Mouse (Mus musculus): ENCODE measurements around the gene Umad1.

The Umad1 gene

GRCm38 (mm10) chr6:8416802-8417569 lies 157.9 kb downstream of the Umad1 start:
- DNase-seq (ENCODE audit: low spot score in 2 of 2), result no peak

DNA sequence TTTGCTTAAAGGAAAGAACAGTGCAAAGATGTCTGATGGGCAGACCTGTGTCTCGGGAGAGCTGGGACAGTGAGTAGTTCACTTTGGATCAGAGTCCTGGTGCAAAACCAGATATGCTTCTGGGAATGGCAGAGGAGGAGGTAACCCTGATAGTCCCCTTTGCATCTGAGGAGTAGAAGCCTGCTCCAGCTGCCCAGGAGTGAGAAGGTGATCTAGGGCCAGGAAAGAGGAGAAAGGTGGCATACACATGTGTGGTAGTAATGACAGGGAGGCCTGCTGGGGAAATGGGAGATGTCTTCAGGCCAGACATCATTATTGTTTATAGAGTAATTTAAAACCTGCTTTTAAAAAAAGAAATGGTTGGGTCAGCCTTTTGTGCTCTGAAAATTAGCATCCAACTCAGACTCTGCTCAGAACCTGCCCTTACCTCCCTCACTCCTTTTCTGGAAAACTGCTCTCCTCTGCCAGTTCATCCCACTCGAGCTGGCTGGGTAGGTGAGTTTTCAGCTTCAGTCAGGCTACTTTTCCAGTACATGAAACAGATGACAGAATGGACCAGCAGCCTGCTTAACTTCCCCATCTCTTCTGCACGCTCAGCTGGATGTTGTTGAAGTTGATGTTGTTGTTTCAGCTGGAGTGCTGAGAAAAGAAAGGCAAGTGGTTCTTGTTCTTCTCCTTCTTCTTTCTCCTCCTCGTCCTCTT lies 160.5 kb downstream of the Umad1 start:
- DNase-seq (ENCODE audit: low spot score in 2 of 2), result no peak

DNA sequence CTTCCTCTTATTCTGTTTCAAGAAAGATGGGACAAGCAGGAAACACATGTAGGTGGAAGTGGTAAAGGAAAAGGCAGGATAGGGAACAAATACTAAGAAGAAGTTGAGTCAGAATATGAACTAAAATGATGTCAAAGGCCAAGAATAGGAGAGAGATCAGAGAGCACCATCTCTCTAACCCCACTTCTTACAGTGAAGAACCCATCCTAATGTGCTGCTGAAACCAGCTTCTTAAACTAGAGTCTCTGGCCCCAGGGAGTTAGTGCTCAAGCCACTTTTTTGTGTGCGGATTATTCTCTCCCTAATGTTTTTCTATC lies 161.1 kb downstream of the Umad1 start:
- DNase-seq (ENCODE audit: low spot score in 2 of 2), result no peak

DNA sequence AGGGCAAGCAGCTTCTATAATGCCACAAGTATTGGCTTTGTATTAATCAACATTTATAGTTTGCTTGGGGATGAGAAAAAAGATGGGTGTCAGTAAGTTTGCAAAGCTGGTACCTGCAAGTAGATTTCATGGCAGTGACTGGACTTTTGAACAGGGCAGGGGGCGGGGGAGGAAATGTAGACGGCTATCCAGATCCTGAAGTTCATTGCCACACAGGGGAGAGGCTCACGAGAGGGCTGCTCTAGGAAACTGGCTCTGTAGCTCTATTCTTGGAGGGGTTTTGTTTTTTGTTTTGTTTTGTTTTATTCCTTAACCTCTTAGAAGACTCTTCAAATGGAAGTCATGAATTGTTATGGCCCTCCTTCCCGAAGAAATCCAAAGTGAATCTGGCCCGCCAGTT lies 162.3 kb downstream of the Umad1 start:
- no peak for DNase-seq (ENCODE audit: low spot score in 2 of 2)

DNA sequence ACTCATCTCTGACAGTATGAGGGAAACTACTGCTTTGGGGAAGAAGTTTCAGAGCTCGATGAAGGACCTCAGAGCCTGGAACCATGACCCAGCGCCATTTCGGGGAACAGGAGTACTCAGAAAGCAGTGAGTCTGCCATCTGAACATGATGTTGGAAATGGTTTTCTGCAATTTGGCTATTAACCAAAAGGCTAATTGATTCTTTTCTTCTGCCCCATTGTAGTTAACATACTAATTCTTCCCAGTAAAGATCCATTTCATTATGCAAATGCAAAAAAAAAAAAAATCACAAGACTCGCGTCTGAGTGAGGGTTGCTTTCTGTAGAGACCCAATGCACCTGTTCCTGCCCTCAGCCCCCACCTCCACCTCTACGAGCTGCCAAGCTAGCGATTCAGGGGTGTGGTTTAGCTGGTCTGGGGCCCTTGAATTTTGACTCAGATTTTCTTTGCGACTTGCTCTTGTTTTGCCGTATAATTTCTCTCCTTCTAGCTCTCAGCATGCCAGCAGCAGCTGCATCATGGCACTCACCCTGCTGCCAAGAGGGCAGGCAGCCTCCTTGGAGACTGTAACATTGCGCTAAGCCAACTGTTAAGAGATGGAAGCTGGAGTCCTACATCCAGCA lies 163.0 kb downstream of the Umad1 start:
- no peak for DNase-seq (ENCODE audit: low spot score in 2 of 2)

DNA sequence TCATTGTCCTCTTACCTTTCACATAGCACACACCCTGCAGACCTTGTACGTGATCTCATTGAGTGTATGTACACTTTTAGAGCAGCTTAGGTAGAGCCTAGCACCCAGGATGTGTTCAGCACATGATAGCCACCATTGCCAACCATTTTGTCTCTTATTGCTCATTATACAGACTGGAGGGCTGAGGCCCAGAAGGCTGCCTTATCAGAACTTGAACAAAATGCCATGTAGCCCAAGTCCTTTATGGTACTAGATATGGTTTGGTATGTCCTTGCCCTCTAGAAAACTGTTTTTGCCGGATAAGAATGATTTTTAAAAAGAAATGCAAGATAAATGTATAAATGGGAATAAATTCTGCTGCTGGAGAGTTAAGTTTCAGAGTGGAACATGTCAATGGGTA lies 164.1 kb downstream of the Umad1 start:
- no peak for DNase-seq (ENCODE audit: low spot score in 2 of 2)

GRCm38 (mm10) chr6:8427692-8428091 lies 168.6 kb downstream of the Umad1 start:
- DNase-seq (ENCODE audit: low spot score in 2 of 2), result no peak

DNA sequence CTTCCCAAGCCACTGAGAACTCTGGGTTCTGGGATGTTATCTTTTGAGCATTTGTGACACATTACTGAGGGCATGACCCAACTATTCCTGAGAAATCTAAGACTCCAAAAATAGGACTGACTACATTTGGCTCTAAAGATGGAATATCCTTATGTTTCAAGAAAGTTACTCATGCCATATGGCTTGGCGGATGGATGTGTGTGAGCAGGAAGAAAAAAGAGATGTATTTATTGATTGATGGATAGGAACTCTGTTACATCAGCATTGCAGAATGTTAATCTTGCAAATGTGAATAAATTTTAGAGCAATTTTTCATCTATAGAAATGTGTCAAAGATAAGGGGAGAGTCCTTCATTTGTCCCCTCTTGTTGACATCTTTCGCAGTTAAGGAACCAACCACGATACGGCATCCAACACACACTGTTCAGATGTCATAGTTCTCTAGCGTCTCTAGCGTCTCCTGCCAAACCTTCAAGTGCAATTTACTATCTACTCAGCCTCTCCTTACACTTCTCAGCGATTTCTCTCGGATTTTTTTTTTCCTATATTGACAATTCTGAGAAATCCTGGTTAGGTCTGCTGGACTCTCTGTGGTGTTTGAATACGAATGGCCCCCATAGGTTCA lies 171.6 kb downstream of the Umad1 start:
- DNase-seq (ENCODE audit: low spot score in 2 of 2), result no peak

DNA sequence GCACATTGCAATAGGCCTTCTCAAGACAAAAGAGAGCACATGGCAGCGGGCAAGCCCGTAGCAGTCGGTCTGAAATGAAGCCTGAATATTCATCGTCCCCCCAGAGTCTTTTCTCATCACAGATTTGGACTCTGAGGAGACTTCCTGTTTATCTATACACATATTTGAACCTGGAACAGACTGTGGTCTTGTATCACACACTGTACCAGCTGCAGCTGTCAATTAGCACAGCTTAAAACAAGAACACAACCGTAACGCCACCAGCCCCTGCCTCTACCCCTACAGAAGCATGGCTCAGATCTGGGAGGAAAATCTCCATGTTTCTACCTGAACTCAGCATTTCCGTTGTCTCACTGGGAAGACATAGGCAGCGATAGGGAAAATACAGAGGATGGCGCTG lies 174.1 kb downstream of the Umad1 start:
- no peak for DNase-seq (ENCODE audit: low spot score in 2 of 2)

DNA sequence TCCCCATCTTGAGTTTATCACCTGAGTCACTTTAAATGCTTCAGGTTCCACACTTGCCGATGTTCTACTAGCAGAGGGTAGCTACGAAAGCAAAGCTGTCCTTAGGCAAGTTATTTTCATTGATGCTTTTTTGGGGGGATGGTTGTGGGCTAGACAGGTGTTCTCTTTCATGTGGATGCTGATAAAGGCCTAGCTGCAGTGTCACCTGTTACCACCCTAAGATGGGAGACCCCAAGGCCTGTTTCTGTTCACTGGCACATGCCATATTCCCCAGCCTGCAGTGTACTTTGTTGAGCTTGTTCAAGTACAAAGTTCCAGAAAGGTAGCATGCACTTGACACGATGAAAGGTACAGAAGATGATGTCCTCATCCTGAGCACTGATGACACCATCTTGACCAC lies 178.8 kb downstream of the Umad1 start:
- no peak for DNase-seq (ENCODE audit: low spot score in 2 of 2)

GRCm38 (mm10) chr6:8441814-8442213 lies 182.7 kb downstream of the Umad1 start:
- DNase-seq (ENCODE audit: low spot score in 2 of 2), result no peak

GRCm38 (mm10) chr6:8446786-8447185 lies 187.7 kb downstream of the Umad1 start:
- DNase-seq (ENCODE audit: low spot score in 2 of 2), result peak in 1 of 2 experiments; percentile 16

DNA sequence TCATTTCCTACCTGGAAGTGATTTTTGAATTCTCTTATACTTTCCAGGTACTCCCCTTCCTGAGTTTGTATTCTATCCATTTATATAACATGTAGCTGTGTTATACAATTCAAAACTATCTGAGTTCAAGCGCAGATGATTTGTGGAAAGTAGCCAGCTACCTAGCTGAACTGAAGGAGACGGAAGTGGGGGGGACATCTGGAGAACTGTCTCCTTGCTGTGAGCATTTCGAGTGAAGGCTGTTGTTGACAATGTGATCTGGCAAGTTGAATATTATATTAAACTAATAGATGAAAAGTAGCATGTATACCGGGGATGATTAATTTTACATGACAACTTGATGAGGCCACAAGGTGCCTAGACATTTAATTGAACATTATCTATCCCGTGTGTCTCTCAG lies 196.5 kb downstream of the Umad1 start:
- no peak for DNase-seq (ENCODE audit: low spot score in 2 of 2)

GRCm38 (mm10) chr6:8458596-8458995 lies 199.5 kb downstream of the Umad1 start:
- no peak for DNase-seq (ENCODE audit: low spot score in 2 of 2)

DNA sequence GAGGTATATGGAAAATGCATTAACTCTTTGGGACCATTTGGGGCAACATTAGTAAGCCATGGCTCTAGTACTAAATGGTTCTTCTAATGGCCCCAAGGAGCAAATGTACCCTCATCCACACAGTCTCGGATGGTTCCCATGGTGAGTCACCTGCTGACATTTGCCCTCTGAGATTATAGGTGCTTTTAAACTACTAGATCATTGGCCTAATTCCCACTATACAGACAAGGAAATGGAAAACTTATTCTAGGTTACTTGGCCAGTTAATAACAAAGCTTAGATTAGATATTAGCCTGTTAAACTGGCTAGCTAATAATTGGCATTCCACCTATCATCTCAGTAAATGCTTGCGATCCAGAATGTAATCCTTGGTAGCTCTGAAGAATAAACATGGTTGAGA lies 203.4 kb downstream of the Umad1 start:
- DNase-seq (ENCODE audit: low spot score in 2 of 2), result no peak

GRCm38 (mm10) chr6:8465388-8465787 lies 206.3 kb downstream of the Umad1 start:
- DNase-seq (ENCODE audit: low spot score in 2 of 2), result no peak

DNA sequence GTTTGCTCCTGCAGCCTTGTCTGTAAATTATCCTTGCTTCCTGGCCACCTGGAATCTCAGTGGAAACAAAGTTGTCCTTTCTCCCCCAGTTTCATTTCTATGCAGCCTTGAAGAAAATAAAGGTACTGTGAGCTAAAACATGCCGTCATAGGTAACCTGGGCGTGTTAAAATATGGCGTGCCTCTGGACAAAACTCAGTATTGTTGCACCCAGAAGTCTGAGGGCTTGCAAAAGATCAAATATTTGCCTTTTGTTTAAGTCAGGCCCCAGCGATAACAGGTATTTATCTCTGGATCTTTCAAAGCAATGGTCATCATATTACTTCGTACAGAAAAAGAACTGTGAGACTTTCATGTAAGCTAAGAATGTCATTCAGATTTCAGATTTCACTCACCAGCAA lies 206.9 kb downstream of the Umad1 start:
- DNase-seq (ENCODE audit: low spot score in 2 of 2), result no peak

DNA sequence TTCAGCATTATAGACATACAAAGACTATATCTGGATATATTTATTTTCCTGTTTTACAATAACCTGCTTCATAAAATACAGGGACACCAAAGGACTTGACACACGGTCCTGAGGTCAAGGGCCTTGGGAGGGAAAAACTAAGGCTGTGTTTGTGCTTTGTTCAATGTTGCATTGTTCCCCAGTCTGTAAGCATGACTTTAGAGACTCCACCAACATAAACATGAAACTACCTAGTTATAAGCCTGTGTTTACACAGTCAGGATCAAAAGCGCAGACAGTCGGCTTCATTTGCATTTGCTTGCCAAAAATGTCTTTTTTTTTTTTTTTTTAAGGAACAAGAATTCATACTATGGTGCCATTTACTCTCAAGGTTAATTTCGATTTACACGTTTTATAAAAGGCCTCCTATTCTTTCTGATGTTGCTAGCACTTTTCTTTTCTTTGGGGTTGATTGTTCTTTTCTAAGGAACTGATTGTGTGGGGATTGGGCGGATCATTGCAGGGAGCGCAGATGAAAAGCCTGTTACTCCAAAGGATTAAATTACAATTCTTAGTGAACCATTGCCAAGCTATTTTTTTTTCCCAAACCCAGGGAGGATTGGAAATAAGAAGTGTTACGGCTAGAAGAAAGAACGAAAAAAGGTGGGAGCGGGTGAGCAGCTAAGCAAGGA lies 208.7 kb downstream of the Umad1 start:
- no peak for DNase-seq (ENCODE audit: low spot score in 2 of 2)

DNA sequence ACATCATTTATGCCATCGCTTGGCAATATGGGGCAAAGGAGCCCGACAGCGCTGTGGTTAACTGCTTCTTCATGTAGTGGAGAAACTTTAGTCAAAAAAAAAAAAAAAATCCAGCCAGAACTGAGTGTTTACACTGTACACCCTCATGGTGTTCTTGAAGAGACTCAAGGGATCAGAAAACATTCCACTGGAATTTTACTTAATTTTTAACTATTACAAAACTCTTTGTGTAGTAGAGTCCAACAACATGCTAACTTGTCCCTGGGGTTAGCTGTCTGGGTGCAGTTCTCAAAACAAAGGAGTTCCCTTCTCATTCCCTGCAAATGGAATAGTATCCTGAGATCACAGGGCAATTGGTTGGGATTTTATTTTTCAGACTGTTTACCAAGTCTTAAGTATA lies 210.8 kb downstream of the Umad1 start:
- DNase-seq (ENCODE audit: low spot score in 2 of 2), result no peak

DNA sequence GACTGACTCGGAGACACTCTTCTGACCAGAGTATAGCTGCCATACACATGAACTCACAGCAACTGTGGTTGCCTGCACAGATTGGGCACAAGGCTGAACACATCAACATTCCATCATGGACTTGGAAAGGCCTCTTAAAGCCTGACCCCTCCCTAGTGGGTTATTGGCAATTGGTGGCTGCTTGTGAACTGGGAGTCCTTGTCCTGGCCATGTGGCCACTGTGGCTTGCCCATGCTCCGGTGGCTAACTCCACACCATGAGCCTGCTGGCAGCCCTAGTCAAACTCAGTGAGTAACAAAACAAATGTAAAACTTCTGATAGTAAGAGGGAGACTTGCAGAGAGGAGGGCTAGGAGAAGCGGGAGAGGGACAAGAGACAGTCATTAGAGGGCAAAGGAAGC lies 213.0 kb downstream of the Umad1 start:
- no peak for DNase-seq (ENCODE audit: low spot score in 2 of 2)

DNA sequence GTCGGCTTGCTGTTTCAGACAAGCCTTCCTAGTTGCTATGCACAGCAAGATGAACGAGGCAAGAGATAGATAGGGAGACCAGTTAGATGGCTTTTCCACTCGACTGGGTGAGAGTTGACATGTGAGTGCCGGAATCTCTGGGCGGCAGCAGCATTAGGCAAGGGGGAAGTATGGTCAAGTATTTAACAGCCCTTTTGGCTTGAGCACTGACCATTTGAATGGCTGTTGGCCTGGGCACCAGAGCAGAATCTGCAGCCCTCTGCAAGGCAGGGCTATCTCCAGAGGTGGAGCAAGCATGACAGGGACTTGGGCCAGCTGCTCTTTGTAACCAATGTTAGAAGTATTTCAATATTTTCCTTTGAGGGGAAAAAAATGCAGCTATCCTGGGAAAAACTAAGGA lies 213.8 kb downstream of the Umad1 start:
- no peak for DNase-seq (ENCODE audit: low spot score in 2 of 2)

GRCm38 (mm10) chr6:8473498-8473897 lies 214.4 kb downstream of the Umad1 start:
- no peak for DNase-seq (ENCODE audit: low spot score in 2 of 2)

Data from right cerebral cortex, postnatal 36 days (tissue).